Mouse (Mus musculus) adrenal gland, postnatal 0 days (tissue): ENCODE data around the gene Lyz1. TPM values are rescaled to one million over a fixed set of nuclear protein-coding genes. Genes with fewer than 3 reads are reported as not detected.

Experiments used
- polyA plus RNA-seq: library from polyadenylated mRNA; unstranded; fragments of >200 nt; fragmentation: Nextera tagmentation; extraction: Ambion mirVana; gene quantifications from 2 replicates; pipeline ENCODE4 v1.2.1, GENCODE M21; 2015

Gene Lyz1
- 1.5 and 3.1 TPM in 2 replicates for polyA plus RNA-seq

GRCm38 (mm10) chr10:117292671-117293070, at the start of gene Lyz1:
Gene Lyz1, minus strand, starts transcription at chr10:117292868.

GRCm38 (mm10) chr10:117282049-117282448, 10.6 kb downstream of the Lyz1 start, which contains the start of gene Lyz2:
Gene Lyz2, minus strand, starts transcription at chr10:117282321.

DNA sequence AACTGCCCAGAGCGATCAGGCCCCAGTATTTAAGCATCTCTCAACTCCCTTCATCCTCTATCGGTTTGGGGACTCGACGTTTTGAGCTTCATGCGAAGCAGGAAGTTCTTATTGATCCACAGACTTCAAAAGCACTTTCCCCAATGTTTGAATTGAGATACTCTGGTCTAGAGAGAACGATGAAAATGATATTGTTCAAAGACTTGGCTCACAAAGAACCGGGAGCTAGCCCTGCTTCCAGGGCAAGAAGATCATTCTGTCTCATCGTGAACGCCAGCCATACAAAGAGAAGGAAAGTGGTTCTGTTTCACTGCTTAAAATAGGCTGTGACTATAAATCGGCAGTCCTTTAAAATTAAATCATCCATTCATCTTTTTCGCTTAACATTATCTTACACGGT, 54.1 kb downstream of the Lyz1 start, which contains the start of gene 9530003J23Rik:
TSS of gene 9530003J23Rik (minus strand) at position 101 of the 400 bp plus-strand sequence.

Other genes with a start within 250 kb of the Lyz1 start
- gene Lrrc10, start 247.5 kb downstream of the Lyz1 start, polyA plus RNA-seq = not detected in 2 replicates
- gene Cct2, start 229.1 kb downstream of the Lyz1 start, polyA plus RNA-seq = 118 and 143 TPM in 2 replicates
- gene Frs2, start 144.3 kb downstream of the Lyz1 start, polyA plus RNA-seq = 13.5 and 22.3 TPM in 2 replicates
- 42.6 and 48.5 TPM in 2 replicates for gene Yeats4, start 68.4 kb downstream of the Lyz1 start, polyA plus RNA-seq
- gene 9530003J23Rik, start 54.2 kb downstream of the Lyz1 start, polyA plus RNA-seq = not detected in 2 replicates
- 175 and 328 TPM in 2 replicates for gene Lyz2, start 10.5 kb downstream of the Lyz1 start, polyA plus RNA-seq
- 40.3 and 59.8 TPM in 2 replicates for gene Cpsf6, start 87.1 kb upstream of the Lyz1 start, polyA plus RNA-seq